Mouse (Mus musculus) liver, embryonic 13.5 days (tissue): ENCODE data around the gene Chchd3. TPM values are rescaled to one million over a fixed set of nuclear protein-coding genes. Genes with fewer than 3 reads are reported as not detected.

Source experiments
- ATAC-seq: fragments of 200-750 bp; cut with Nextera tagmentation; 2 replicates; pipeline ENCODE4 v1.8.0; 2017; ENCODE audit warnings: low read depth, mild to moderate bottlenecking, moderate number of reproducible peaks, moderate library complexity
- DNase-seq: peaks from one replicate; pipeline ENCODE4 v3.0.0; 2022
- H3K27ac ChIP-seq: fragments of 300-500 bp; sonication (generic); 2 replicates; pipeline ENCODE4 v1.5.1; 2015; ENCODE audit warnings: moderate library complexity, mild to moderate bottlenecking, inconsistent platforms
- H3K27me3 ChIP-seq: fragments of 300-500 bp; sonication (generic); 2 replicates; pipeline ENCODE4 v1.6.1; 2015; ENCODE audit warnings: mild to moderate bottlenecking, inconsistent platforms
- H3K36me3 ChIP-seq: fragments of 300-500 bp; sonication (generic); 2 replicates; pipeline ENCODE4 v1.6.1; 2015; ENCODE audit warnings: mild to moderate bottlenecking, inconsistent platforms
- H3K4me1 ChIP-seq: fragments of 300-500 bp; sonication (generic); replicated peaks from 2 replicates; pipeline ENCODE4 v1.6.1; 2015; ENCODE audit warnings: inconsistent platforms
- H3K4me2 ChIP-seq: fragments of 300-500 bp; sonication (generic); 2 replicates; pipeline ENCODE4 v1.6.1; 2015; ENCODE audit warnings: inconsistent platforms, mild to moderate bottlenecking, moderate library complexity
- H3K4me3 ChIP-seq: fragments of 300-500 bp; sonication (generic); replicated peaks from 2 replicates; pipeline ENCODE4 v1.5.1; 2015; ENCODE audit warnings: mild to moderate bottlenecking, inconsistent platforms
- H3K9ac ChIP-seq: fragments of 300-500 bp; sonication (generic); 2 replicates; pipeline ENCODE4 v1.6.1; 2015; ENCODE audit warnings: mild to moderate bottlenecking, inconsistent platforms
- H3K9me3 ChIP-seq: fragments of 300-500 bp; sonication (generic); replicated peaks from 2 replicates; pipeline ENCODE4 v1.6.1; 2016; ENCODE audit warnings: inconsistent platforms
- WGBS: fragments of 180-500 bp; shearing (Covaris S2); methylation state at CpG from one replicate; pipeline ENCODE4 v1.1.7; 2015; ENCODE audit not compliant: insufficient replicate concordance; 5-methylcytosine and 5-hydroxymethylcytosine counted together
- polyA plus RNA-seq: library from polyadenylated mRNA; unstranded; fragments of >200 nt; fragmentation: Nextera tagmentation; extraction: Ambion mirVana; gene quantifications from 2 replicates; pipeline ENCODE4 v1.2.1, GENCODE M21; 2015

The Chchd3 gene
- polyA plus RNA-seq, 1 experiment from 2014 or later: 90.2 TPM

DNA sequence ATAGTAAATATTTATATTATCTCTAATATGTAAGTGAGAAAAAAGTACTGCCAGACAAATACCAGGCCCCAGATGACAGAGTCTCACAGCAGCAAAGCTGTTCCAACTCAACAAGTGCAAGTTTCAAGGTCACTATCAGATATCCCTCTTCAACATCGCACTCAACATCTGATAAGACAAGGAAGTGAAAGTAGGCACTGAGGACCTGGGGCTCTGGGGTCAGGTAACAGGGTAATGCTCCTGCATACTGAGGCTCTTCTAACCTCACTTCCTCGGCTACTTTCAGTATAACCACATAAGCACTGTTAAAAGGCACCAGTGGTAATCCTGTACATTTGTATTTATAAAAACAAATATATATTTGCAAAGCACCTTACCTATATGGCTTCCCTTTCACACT lies 8.4 kb downstream of the Chchd3 start:
- 46% methylated on average over 2 of the region's 2 CpGs for WGBS
- H3K36me3 ChIP-seq: peaks cover 41% of the 10 kb centered on the region

DNA sequence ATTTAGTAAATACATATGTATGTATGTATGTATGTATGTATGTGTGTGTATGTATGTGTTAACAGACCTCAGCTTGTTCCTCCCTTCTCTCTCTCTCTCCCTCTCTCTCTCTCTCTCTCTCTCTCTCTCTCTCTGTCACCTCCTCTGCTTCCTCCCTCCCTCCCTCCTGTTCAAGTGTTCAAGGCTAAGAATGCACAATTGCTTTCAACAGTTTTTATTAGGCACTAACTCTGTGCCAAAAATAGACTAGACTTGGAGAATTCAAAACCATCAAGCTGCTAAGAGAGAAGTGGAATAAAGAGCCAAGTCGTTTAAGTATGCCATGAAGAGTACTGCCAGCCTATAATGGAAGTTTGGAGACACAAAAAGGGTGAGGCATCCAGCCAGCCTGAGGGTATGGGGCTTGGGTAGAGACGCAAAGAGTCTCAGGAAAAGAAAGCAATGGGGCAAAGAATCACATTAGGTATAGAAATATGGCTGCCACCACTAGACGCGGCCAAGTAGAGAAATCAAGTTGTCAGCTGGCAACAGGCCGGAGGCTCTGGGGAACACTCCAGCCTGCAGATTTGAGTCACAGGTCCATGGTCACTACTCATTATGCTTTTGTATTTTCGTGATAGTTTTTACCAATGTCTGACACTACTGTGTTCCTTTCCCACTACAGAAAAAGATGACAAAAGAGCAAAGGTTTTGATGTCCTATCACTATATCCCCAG lies 10.2 kb downstream of the Chchd3 start:
- DNase-seq (no peak), ATAC-seq (no peak)
- H3K27me3 ChIP-seq: no peaks in the 10 kb centered on the region
- no peak overlapping the region for H3K4me2 ChIP-seq
- H3K9me3 ChIP-seq: no peaks in the 10 kb centered on the region
- 87% methylated on average over 6 of the region's 6 CpGs for WGBS
- peaks cover 30% of the 10 kb centered on the region for H3K4me1 ChIP-seq
- no peak overlapping the region for H3K9ac ChIP-seq
- H3K4me3 ChIP-seq: no peak overlapping the region
- H3K36me3 ChIP-seq: peaks cover 41% of the 10 kb centered on the region
- no peak overlapping the region for H3K27ac ChIP-seq

More for the DNA sequence above, 8.4 kb downstream of the Chchd3 start:
- H3K9me3 ChIP-seq: no peaks in the 10 kb centered on the region
- H3K4me3 ChIP-seq: no peak overlapping the region
- no peaks in the 10 kb centered on the region for H3K27me3 ChIP-seq
- H3K27ac ChIP-seq: no peak overlapping the region
- H3K9ac ChIP-seq: no peak overlapping the region
- peaks cover 48% of the 10 kb centered on the region for H3K4me1 ChIP-seq
- ATAC-seq: no peak
- DNase-seq: no peak
- no peak overlapping the region for H3K4me2 ChIP-seq

DNA sequence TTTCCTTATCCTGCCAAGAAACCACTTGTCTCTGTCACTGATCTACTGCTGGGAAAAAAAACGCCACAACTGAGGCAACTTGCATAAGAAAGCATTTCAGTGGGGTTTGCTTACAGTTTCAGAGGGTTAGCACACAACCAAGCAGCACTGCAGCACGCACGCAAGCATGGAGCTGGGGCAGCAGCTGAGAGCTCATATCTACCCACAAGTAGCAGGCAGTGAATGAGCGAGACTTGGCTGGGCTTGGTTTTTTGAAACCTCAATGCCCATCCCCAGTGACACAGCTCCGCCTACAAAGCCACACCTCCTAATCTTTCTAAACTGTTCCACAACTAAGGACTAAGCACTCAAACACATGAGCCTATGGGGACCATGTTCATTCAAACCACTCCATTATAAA lies 16.6 kb downstream of the Chchd3 start:
- Histone ChIP-seq H3K4me2 (no peak overlapping the region), H3K27ac (no peak overlapping the region), H3K9ac (no peak overlapping the region), H3K27me3 (no peaks in the 10 kb centered on the region), H3K9me3 (no peaks in the 10 kb centered on the region), H3K4me1 (peaks cover 12% of the 10 kb centered on the region), H3K36me3 (peaks cover 60% of the 10 kb centered on the region), H3K4me3 (no peak overlapping the region)
- WGBS: 68% methylated on average over 5 of the region's 5 CpGs
- DNase-seq (no peak), ATAC-seq (no peak)

- WGBS: 77% methylated on average over 1 of the region's 1 CpGs
- no peak overlapping the region for H3K27ac ChIP-seq
- H3K9ac ChIP-seq: no peak overlapping the region
- no peaks in the 10 kb centered on the region for H3K9me3 ChIP-seq
- peaks cover 54% of the 10 kb centered on the region for H3K36me3 ChIP-seq
- peaks cover 12% of the 10 kb centered on the region for H3K4me1 ChIP-seq
- H3K27me3 ChIP-seq: no peaks in the 10 kb centered on the region
- no peak for DNase-seq
- no peak for ATAC-seq
- H3K4me2 ChIP-seq: no peak overlapping the region
- no peak overlapping the region for H3K4me3 ChIP-seq
Measured at GRCm38 (mm10) chr6:33042880-33043279, 17.2 kb downstream of the Chchd3 start.

- Histone ChIP-seq H3K36me3 (peaks cover 59% of the 10 kb centered on the region), H3K4me3 (no peak overlapping the region), H3K27me3 (no peaks in the 10 kb centered on the region), H3K4me2 (no peak overlapping the region), H3K27ac (no peak overlapping the region), H3K9me3 (no peaks in the 10 kb centered on the region), H3K9ac (no peak overlapping the region), H3K4me1 (peaks cover 12% of the 10 kb centered on the region)
- WGBS: 72% methylated on average over 2 of the region's 2 CpGs
- DNase-seq (no peak), ATAC-seq (no peak)
Measured at GRCm38 (mm10) chr6:33041978-33042377, 18.1 kb downstream of the Chchd3 start.

GRCm38 (mm10) chr6:33040360-33041090 lies 19.5 kb downstream of the Chchd3 start:
- Histone ChIP-seq H3K9ac (no peak overlapping the region), H3K4me1 (peaks cover 12% of the 10 kb centered on the region), H3K27me3 (no peaks in the 10 kb centered on the region), H3K9me3 (no peaks in the 10 kb centered on the region), H3K36me3 (peaks cover 64% of the 10 kb centered on the region), H3K4me2 (no peak overlapping the region), H3K4me3 (no peak overlapping the region), H3K27ac (no peak overlapping the region)
- 80% methylated on average over 4 of the region's 4 CpGs for WGBS
- DNase-seq (no peak), ATAC-seq (no peak)

- ATAC-seq (no peak), DNase-seq (no peak)
- no peaks in the 10 kb centered on the region for H3K4me1 ChIP-seq
- no peak overlapping the region for H3K27ac ChIP-seq
- H3K9me3 ChIP-seq: no peaks in the 10 kb centered on the region
- H3K27me3 ChIP-seq: no peaks in the 10 kb centered on the region
- H3K4me2 ChIP-seq: no peak overlapping the region
- H3K9ac ChIP-seq: no peak overlapping the region
- H3K4me3 ChIP-seq: no peak overlapping the region
- 80% methylated on average over 1 of the region's 1 CpGs for WGBS
- H3K36me3 ChIP-seq: peaks cover 18% of the 10 kb centered on the region
Measured at GRCm38 (mm10) chr6:33032543-33032942, 27.5 kb downstream of the Chchd3 start.

DNA sequence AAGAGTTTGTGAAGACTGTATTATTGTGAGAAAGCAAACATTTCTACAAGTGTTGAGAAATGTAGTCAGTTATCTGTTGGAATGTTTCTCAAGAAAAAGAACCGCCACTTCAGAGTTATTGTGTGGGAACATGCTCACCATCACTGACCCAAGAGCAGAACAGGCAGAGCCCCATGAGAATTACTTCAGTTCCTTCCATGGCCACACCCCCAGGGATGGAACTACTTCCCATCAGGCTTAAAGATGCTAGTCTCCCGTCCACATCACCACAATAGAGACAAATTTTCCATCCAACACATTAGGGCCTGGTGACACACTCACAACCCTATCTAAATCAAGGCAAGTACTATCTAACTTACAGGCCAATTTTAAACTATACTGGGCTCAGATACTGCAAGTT lies 28.4 kb downstream of the Chchd3 start:
- no peak overlapping the region for H3K4me3 ChIP-seq
- H3K9ac ChIP-seq: no peak overlapping the region
- peaks cover 9% of the 10 kb centered on the region; the same call in 1 of the 2 replicates for H3K36me3 ChIP-seq
- ATAC-seq: no peak
- 64% methylated on average over 2 of the region's 2 CpGs for WGBS
- H3K9me3 ChIP-seq: no peaks in the 10 kb centered on the region
- H3K4me2 ChIP-seq: no peak overlapping the region
- H3K27me3 ChIP-seq: no peaks in the 10 kb centered on the region
- H3K27ac ChIP-seq: no peak overlapping the region
- H3K4me1 ChIP-seq: peaks cover 4% of the 10 kb centered on the region; the same call in 1 of the 2 replicates
- DNase-seq: no peak

DNA sequence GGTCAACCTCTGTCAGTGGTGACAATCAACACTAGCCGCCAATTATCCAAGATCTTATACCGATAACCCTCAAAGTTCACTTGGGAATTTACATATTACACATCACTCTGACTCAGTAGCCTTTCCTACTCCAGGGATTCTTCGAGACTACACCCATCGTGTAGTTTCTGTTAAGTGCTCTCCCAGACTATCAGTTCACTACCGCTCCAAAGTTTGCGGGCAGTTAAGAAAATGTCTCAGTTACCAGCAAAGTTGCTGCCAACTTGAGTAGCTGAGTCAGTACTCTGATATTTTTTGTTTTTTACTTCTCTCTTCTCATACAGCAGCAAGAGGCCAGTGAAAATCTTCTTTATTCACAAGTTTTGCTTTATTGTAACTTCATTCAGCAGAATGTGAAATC lies 31.8 kb downstream of the Chchd3 start:
- no peaks in the 10 kb centered on the region for H3K9me3 ChIP-seq
- no peak overlapping the region for H3K9ac ChIP-seq
- no peaks in the 10 kb centered on the region for H3K36me3 ChIP-seq
- peaks cover 4% of the 10 kb centered on the region; the same call in 1 of the 2 replicates for H3K4me1 ChIP-seq
- no peak overlapping the region for H3K27ac ChIP-seq
- WGBS: 87% methylated on average over 6 of the region's 6 CpGs
- no peak for DNase-seq
- H3K4me2 ChIP-seq: no peak overlapping the region
- H3K4me3 ChIP-seq: no peak overlapping the region
- ATAC-seq: no peak
- H3K27me3 ChIP-seq: no peaks in the 10 kb centered on the region

GRCm38 (mm10) chr6:33025041-33025440 lies 35.0 kb downstream of the Chchd3 start:
- H3K27ac ChIP-seq: no peak overlapping the region
- no peaks in the 10 kb centered on the region for H3K27me3 ChIP-seq
- no peak overlapping the region for H3K9ac ChIP-seq
- DNase-seq: no peak
- H3K4me1 ChIP-seq: peaks cover 4% of the 10 kb centered on the region; the same call in 1 of the 2 replicates
- no peaks in the 10 kb centered on the region for H3K36me3 ChIP-seq
- ATAC-seq: no peak
- 88% methylated on average over 2 of the region's 2 CpGs for WGBS
- H3K9me3 ChIP-seq: no peaks in the 10 kb centered on the region
- no peak overlapping the region for H3K4me2 ChIP-seq
- H3K4me3 ChIP-seq: no peak overlapping the region

DNA sequence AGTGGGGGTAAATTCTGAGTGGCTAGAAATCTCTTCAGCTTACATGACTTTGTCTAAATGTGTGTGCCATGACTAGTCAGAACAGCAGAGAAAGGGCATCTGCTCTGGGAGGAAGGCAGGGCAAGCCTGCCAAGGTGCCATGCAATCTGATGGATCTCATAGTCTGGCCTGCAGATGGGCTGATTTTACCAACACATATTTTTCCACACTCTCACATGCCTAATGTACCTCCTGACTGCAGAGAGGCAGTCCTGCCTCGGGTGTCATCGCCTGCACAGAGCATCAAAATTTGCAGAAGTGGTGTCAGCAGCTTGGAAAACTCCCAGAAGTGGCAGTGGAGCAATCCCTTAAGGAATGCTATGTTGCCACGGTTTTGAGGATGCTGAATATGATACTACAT lies 55.5 kb downstream of the Chchd3 start:
- H3K27me3 ChIP-seq: no peaks in the 10 kb centered on the region
- ATAC-seq (no peak), DNase-seq (no peak)
- peaks cover 13% of the 10 kb centered on the region for H3K36me3 ChIP-seq
- 65% methylated on average over 3 of the region's 3 CpGs for WGBS
- H3K4me1 ChIP-seq: 0 out of 2 replicates have a peak, but pooled peaks cover 4% of the 10 kb centered on the region
- H3K9ac ChIP-seq: no peak overlapping the region
- H3K27ac ChIP-seq: no peak overlapping the region
- no peak overlapping the region for H3K4me3 ChIP-seq
- no peak overlapping the region for H3K4me2 ChIP-seq
- H3K9me3 ChIP-seq: no peaks in the 10 kb centered on the region
